Mouse (Mus musculus) neural tube, embryonic 14.5 days (tissue): ENCODE data around the gene Cenps. TPM values are rescaled to one million over a fixed set of nuclear protein-coding genes. Genes with fewer than 3 reads are reported as not detected.
A peak's percentile ranks its signal among the peaks of the same experiment; 100 is the strongest.

Source experiments
- ATAC-seq: fragments of 200-750 bp; cut with Nextera tagmentation; 2 replicates; pipeline ENCODE4 v1.8.0; 2017; ENCODE audit warnings: low read depth, mild to moderate bottlenecking, moderate TSS enrichment, moderate library complexity
- H3K27ac ChIP-seq: fragments of 300-500 bp; sonication (generic); 2 replicates; pipeline ENCODE4 v1.5.1; 2014; ENCODE audit warnings: low read depth, mild to moderate bottlenecking, control low read depth, low read length, moderate library complexity, mixed read lengths
- H3K27me3 ChIP-seq: fragments of 300-500 bp; sonication (generic); 2 replicates; pipeline ENCODE4 v1.6.1; 2014; ENCODE audit warnings: low read length; ENCODE audit not compliant: control insufficient read depth, insufficient read depth
- H3K36me3 ChIP-seq: fragments of 300-500 bp; sonication (generic); 2 replicates; pipeline ENCODE4 v1.6.1; 2014; ENCODE audit warnings: low read length, mixed read lengths; ENCODE audit not compliant: control insufficient read depth, insufficient read depth
- H3K4me1 ChIP-seq: fragments of 300-500 bp; sonication (generic); 2 replicates; pipeline ENCODE4 v1.6.1; 2014; ENCODE audit warnings: low read length; ENCODE audit not compliant: control insufficient read depth, insufficient read depth
- H3K4me2 ChIP-seq: fragments of 300-500 bp; sonication (generic); 2 replicates; pipeline ENCODE4 v1.6.1; 2014; ENCODE audit warnings: mild to moderate bottlenecking, low read depth, low read length, control low read depth
- H3K4me3 ChIP-seq: fragments of 300-500 bp; sonication (generic); 2 replicates; pipeline ENCODE4 v1.5.1; 2014; ENCODE audit warnings: low read depth, low read length, control low read depth, mixed read lengths
- H3K9ac ChIP-seq: fragments of 300-500 bp; sonication (generic); replicated peaks from 2 replicates; pipeline ENCODE4 v1.6.1; 2014; ENCODE audit warnings: low read depth, mild to moderate bottlenecking, control low read depth, low read length, mixed read lengths
- H3K9me3 ChIP-seq: fragments of 300-500 bp; sonication (generic); 2 replicates; pipeline ENCODE4 v1.6.1; 2016; ENCODE audit warnings: low read length; ENCODE audit not compliant: control insufficient read depth
- WGBS: fragments of 180-500 bp; shearing (Covaris S2); extraction: QIAGEN DNeasy Blood & Tissue Kit; methylation state at CpG from one replicate; pipeline ENCODE4 v1.1.7; 2014; 5-methylcytosine and 5-hydroxymethylcytosine counted together
- polyA plus RNA-seq: library from polyadenylated mRNA; unstranded; fragments of >200 nt; fragmentation: Nextera tagmentation; extraction: Ambion mirVana; gene quantifications from 2 replicates; pipeline ENCODE4 v1.2.1, GENCODE M21; 2014

The Cenps gene
- polyA plus RNA-seq, 1 experiment from 2014 or later: 15.1 TPM

DNA sequence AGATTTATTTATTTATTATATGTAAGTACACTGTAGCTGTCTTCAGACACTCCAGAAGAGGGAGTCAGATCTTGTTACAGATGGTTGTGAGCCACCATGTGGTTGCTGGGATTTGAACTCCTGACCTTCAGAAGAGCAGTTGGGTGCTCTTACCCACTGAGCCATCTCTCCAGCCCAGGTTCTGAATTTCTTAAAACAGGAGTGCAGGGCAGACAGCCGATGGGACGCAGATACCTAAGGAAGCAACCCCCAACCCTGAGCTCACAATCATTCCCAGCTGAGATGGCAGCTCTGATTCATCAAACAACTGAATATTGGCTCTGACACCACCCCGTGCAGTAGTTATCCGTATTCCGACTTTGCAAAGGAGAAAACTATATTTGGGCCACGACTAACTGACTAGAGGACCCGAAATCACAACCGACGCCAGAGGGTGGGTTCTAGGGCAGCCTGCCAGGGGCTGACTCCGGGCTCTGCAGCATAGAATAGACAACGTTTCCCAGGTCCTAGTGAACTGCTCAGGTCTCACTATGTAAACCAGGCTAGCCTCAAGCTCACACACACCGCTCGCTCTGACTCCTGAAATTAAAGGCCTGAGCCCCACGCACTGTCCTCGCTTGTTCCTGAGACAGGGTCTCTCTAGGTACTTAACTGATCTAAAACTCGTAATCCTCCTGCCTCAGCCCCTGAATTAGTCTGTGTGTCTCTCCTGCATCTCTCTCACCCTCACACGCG is 1.1 kb downstream of the Cenps start:
- no peaks in the 10 kb centered on the region for H3K36me3 ChIP-seq
- H3K4me1 ChIP-seq: peaks cover 4% of the 10 kb centered on the region; the same call in 1 of the 2 replicates
- H3K27ac ChIP-seq: peak overlapping the region; percentile 44; the same call in 1 of the 2 replicates
- peak; percentile 26; the same call in 1 of the 2 replicates for ATAC-seq
- no peaks in the 10 kb centered on the region for H3K27me3 ChIP-seq
- H3K4me2 ChIP-seq: peak overlapping the region; percentile 61
- H3K9ac ChIP-seq: no peak overlapping the region
- 69% methylated on average over 18 of the region's 18 CpGs for whole genome bisulfite sequencing
- no peaks in the 10 kb centered on the region for H3K9me3 ChIP-seq
- H3K4me3 ChIP-seq: peak overlapping the region; percentile 57

DNA sequence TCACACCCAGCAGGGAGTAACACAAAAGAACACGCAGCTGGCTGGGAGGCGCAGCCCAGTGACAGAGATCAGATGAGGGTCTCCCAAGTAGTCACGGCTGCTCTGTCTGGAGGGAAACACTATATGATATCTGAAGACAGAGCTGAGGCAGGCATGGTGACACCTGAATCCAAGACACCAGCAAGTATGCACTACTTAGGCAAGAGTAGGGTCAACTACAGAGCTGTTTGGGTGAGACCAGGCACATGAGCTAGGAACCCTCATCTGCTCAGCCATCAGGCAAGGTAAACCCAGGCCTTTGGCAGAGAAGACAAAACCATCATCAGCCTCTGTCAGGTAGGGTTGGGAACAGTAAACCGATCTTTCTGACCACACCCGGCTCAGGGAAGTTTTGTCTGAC is 4.0 kb downstream of the Cenps start:
- no peak overlapping the region for H3K4me3 ChIP-seq
- H3K4me1 ChIP-seq: peaks cover 4% of the 10 kb centered on the region; the same call in 1 of the 2 replicates
- WGBS: 58% methylated on average over 5 of the region's 5 CpGs
- no peaks in the 10 kb centered on the region for H3K9me3 ChIP-seq
- no peaks in the 10 kb centered on the region for H3K36me3 ChIP-seq
- H3K9ac ChIP-seq: no peak overlapping the region
- no peaks in the 10 kb centered on the region for H3K27me3 ChIP-seq
- no peak for ATAC-seq
- no peak overlapping the region for H3K27ac ChIP-seq
- no peak overlapping the region for H3K4me2 ChIP-seq

DNA sequence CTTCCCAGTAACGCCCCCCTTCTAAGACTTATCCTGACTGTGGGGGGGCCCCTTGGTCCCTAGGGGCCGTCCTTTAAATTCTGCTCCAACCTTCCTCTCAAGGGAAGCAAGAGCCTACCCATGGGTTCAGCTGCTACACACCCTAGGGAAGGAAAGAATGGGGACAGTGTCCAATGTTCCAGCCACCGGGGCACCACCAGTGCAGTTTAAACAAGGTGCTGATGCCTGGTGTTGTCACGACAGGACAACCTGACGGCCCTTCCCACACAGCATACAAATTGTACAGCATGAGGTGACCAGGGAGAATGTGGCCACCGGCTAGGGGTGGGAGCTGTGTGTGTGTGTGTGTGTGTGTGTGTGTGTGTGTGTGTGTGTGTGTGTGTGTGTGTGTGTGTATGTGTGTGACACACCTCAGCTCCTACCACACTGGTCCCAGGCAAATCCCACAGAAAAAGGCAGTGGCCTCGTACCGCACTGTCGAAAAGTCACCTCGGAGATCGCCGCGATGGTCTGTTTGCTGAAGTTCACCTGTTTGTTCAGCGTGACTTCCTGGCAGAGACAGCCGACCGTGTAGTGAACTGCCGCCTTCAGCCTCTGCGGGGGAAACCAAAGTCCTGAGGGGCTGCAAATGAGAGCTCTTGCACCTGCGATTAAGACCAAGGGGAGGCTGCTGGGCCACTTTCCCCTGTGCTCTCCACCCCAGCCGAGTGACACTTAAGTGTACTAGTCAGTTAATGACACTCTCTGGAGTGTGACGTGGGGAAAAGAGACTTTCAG is 5.5 kb downstream of the Cenps start:
- 82% methylated on average over 21 of the region's 21 CpGs for WGBS
- Histone ChIP-seq H3K9me3 (no peaks in the 10 kb centered on the region), H3K27me3 (no peaks in the 10 kb centered on the region), H3K9ac (no peak overlapping the region), H3K4me3 (no peak overlapping the region), H3K4me2 (no peak overlapping the region), H3K27ac (no peak overlapping the region), H3K36me3 (no peaks in the 10 kb centered on the region), H3K4me1 (peaks cover 4% of the 10 kb centered on the region; the same call in 1 of the 2 replicates)
- ATAC-seq: no peak

DNA sequence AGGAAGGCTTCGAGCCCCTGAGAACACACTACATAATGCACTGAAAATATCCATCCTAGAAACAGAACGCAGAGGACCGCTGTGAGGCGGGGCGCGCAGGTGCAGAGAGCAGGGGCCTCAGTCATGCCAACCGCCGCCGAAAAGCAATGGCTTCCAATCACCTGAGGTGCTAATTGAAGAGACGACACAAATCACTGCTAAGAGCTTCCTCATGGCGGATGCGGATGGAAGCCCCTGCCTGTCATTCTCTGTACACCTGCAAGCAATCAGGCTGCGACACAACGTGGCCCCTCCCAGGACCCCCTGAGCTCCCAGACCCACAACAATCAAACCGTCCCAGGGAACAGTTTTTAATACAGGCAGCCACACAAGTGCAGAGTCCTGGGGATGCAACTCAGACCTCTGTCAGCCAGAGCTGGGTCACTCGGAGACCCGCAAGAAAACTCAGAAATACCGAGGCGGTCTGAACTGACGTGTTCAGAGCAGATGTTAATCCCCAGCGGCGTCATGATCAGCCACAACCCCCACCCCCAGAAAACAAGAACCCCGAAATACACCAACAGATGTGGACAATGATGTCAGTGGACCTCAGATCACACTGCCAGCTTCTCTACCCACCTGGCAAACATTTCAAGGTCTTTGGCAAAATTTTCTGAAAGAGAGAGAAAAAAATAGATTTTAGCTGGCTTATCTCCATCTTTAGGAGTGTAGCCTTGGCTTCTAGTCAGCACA is 6.2 kb downstream of the Cenps start:
- Histone ChIP-seq H3K9me3 (no peaks in the 10 kb centered on the region), H3K9ac (no peak overlapping the region), H3K27me3 (no peaks in the 10 kb centered on the region), H3K4me2 (no peak overlapping the region), H3K4me3 (no peak overlapping the region), H3K36me3 (no peaks in the 10 kb centered on the region), H3K27ac (no peak overlapping the region), H3K4me1 (no peaks in the 10 kb centered on the region)
- WGBS: 88% methylated on average over 23 of the region's 23 CpGs
- no peak for ATAC-seq

DNA sequence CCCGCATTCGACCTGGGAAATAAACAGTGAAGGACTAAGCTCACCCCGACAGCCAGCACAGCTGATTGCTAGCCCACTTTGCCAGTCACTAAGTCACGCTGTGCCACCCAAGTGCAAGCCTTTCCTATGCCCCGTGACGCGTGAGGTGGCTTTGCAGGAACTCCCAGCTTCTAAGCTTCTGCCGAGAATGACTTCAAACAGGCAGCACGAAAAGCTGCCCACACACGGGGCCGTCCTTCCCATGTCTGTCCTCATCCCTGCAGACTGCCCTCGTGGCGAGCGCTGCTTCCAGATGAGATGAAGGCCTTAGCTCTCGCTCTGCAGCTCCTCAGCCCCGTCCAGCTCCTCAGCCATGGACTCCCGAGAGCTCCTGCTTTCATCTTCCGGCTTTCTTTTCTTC is 9.0 kb downstream of the Cenps start:
- Histone ChIP-seq H3K27me3 (no peaks in the 10 kb centered on the region), H3K4me2 (no peak overlapping the region), H3K4me3 (no peak overlapping the region), H3K9ac (no peak overlapping the region), H3K4me1 (no peaks in the 10 kb centered on the region), H3K9me3 (no peaks in the 10 kb centered on the region), H3K36me3 (no peaks in the 10 kb centered on the region), H3K27ac (no peak overlapping the region)
- WGBS: 81% methylated on average over 18 of the region's 18 CpGs
- no peak for ATAC-seq

DNA sequence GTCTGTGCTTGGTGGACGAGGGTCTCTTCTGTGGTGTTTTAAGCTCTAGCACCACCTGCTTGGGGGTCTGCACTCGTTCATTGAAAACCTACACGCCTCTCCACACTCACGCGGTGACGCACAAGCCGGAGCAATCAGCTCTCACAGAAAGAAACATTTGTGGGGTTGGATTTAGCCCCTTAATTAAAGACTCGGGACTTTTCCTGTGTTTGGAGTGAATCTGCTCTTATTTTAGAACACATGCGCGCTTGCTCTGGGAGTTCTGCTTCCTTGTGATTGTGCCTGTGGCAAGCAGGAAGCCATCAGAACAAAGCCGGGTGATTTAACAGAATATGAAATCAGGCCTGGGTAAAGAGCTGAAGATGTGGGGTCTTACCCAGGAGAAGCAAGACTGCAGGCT is 10.8 kb downstream of the Cenps start, which contains the start of gene Cort:
TSS of gene Cort (minus strand) at position 101 of the 400 bp plus-strand sequence.
- no peaks in the 10 kb centered on the region for H3K4me1 ChIP-seq
- H3K27ac ChIP-seq: no peak within 1 kb of the TSS
- no peak within 1 kb of the TSS for H3K9ac ChIP-seq
- H3K4me2 ChIP-seq: no peak within 1 kb of the TSS
- no peaks in the 10 kb centered on the region for H3K27me3 ChIP-seq
- WGBS: 86% methylated on average over 11 of the region's 11 CpGs
- H3K4me3 ChIP-seq: no peak within 1 kb of the TSS
- H3K36me3 ChIP-seq: no peaks in the 10 kb centered on the region
- no peak for ATAC-seq
- H3K9me3 ChIP-seq: no peaks in the 10 kb centered on the region

DNA sequence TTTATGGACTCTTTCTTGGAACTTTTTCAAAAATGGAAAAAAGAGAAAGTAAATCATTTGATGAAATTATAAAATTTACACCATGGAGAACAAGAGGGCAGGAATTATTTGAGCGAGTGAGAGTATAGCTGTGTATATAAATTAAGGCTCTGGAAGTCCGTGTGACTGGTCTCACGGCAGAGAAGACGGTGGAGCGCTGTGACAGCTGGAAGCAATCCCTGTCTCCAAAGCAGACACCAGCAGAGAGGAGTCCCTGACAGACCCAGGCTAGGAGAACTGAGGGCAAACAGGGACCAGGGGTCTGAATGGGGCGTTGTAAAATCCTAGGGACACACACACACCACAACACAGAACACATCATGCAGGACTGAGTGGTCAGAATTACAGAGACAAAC is 11.3 kb downstream of the Cenps start:
- no peak overlapping the region for H3K27ac ChIP-seq
- H3K27me3 ChIP-seq: no peaks in the 10 kb centered on the region
- H3K9me3 ChIP-seq: no peaks in the 10 kb centered on the region
- H3K36me3 ChIP-seq: no peaks in the 10 kb centered on the region
- WGBS: 76% methylated on average over 6 of the region's 6 CpGs
- no peak for ATAC-seq
- H3K9ac ChIP-seq: no peak overlapping the region
- H3K4me3 ChIP-seq: no peak overlapping the region
- H3K4me2 ChIP-seq: no peak overlapping the region
- no peaks in the 10 kb centered on the region for H3K4me1 ChIP-seq

DNA sequence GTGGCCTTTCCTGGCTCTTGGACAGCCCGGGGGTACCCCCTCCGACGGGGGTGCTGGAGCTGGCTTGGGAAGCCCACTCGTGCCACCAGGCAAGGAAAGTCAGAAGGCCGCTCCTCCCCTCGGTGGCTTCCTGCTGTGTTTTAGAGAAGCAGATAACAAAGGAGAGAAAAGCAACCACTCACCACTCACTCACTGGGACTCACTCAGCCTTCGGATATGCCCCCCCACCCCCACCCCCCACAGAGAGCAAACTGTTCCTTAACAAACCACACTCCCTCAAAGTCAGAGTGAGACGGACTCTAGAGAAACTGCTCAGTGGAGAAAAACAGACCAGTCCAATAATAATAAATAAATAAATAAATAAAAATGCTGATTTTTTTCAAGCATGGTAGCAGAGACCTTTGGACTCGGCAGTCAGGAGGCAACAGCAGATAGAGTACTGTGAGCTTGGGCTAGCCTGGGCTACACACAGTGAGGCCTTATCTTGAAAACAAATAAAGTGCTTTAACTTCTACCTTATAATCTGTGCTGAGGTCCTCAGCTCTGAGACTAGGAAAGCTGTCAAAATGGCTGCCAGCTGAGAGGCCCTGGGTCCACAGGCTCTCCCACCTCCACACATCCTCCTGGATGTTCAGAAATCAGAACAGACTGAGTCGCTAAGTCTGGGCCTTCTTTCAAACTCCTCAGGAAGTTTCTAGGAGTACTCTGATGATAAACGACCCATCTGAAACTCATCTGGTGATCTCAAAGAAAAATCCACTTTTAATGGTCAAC is 11.9 kb downstream of the Cenps start:
- 46% methylated on average over 11 of the region's 11 CpGs for WGBS
- no peak overlapping the region for H3K4me3 ChIP-seq
- H3K36me3 ChIP-seq: no peaks in the 10 kb centered on the region
- no peaks in the 10 kb centered on the region for H3K4me1 ChIP-seq
- no peak overlapping the region for H3K27ac ChIP-seq
- ATAC-seq: no peak
- no peaks in the 10 kb centered on the region for H3K9me3 ChIP-seq
- no peak overlapping the region for H3K4me2 ChIP-seq
- no peaks in the 10 kb centered on the region for H3K27me3 ChIP-seq
- no peak overlapping the region for H3K9ac ChIP-seq
